In the genomic region with DNA sequence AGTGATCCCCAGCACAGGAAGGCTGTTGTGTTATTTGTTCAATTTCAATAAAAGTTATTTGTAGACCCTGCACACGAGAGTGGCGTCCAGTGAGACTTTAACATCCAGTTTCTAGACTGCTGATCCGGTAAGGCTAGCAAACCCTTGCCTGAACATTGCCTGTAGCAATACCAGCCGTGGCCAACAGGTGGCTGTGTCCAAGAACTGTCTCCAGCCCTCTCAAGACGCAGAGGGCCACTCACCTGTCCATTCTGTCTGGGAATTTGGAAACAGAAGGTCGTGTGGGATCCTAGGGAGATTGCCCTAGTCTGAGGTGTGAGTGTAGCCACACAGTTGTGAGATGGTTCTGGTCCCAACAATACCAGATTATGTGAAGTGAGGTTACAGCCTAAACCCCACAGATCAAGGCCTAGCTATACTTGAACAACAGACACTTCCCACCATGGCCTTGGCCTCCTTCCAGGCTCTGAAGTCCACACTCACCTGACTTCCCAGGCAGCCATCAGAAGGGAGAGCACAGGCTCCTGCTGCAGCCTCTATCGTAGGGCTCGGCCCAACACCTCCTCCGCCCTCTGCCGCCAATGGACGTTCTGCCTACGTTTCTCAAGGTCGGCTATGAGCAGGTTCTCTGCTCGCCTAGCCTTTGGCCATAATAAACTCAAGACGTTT, we compare ENCODE assay signal across 8 mouse cellular contexts. TPM values are rescaled to one million over a fixed set of nuclear protein-coding genes. Genes with fewer than 3 reads are reported as not detected.
DNase-seq lines count a peak whose midpoint lies in the region; ATAC-seq and TF ChIP-seq lines count a peak whose summit lies in the region.

No protein-coding gene starts in this region.

- peak; percentile 66 for TF ChIP-seq CTCF in bone marrow macrophage, adult 2 months (IDR thresholded peaks at IDR 0.05; ENCODE audit: low read depth, low read length)

- intact Hi-C loops in left cerebral cortex, postnatal 25 days (cut with DNase I): no loop called here

- H3K27ac ChIP-seq in forebrain, embryonic 10.5 days: peak overlapping the region; percentile 65; the same call in 1 of the 2 replicates
- no peak overlapping the region for H3K27ac ChIP-seq in forebrain, embryonic 12.5 days
- H3K27ac ChIP-seq in bone marrow macrophage, adult 2 months (ENCODE audit: insufficient read depth, low read depth, low read length): peak overlapping the region; percentile 35; the same call in 1 of the 2 replicates

- H3K4me2 ChIP-seq in forebrain, embryonic 12.5 days: no peak overlapping the region

- H3K4me1 ChIP-seq in forebrain, embryonic 10.5 days: peaks cover 82% of the 10 kb centered on the region
- H3K4me1 ChIP-seq in forebrain, embryonic 12.5 days: peaks cover 52% of the 10 kb centered on the region
- peaks cover 43% of the 10 kb centered on the region for H3K4me1 ChIP-seq in bone marrow macrophage, adult 2 months (ENCODE audit: control insufficient read depth, insufficient read depth, low read length)
- H3K4me1 ChIP-seq in megakaryocyte, embryonic 14.5 days: peaks cover 88% of the 10 kb centered on the region

- no peak for ATAC-seq in forebrain, embryonic 12.5 days (ENCODE audit: low FRiP score)
- ATAC-seq in erythroblast, adult 5-6 weeks (replicated peaks; ENCODE audit: low FRiP score, poor library complexity, severe bottlenecking): peak; percentile 45

- no peaks in the 10 kb centered on the region for H3K27me3 ChIP-seq in forebrain, embryonic 10.5 days (ENCODE audit: poor library complexity, severe bottlenecking)
- H3K27me3 ChIP-seq in forebrain, embryonic 12.5 days: no peaks in the 10 kb centered on the region
- no peaks in the 10 kb centered on the region for H3K27me3 ChIP-seq in megakaryocyte, embryonic 14.5 days (replicated peaks)

- H3K36me3 ChIP-seq in forebrain, embryonic 10.5 days (replicated peaks): peaks cover 53% of the 10 kb centered on the region
- H3K36me3 ChIP-seq in forebrain, embryonic 12.5 days (replicated peaks): peaks cover 45% of the 10 kb centered on the region
- H3K36me3 ChIP-seq in megakaryocyte, embryonic 14.5 days (replicated peaks; ENCODE audit: low read length): peaks cover 47% of the 10 kb centered on the region

- no peak overlapping the region for H3K9ac ChIP-seq in forebrain, embryonic 12.5 days

- WGBS in forebrain, embryonic 10.5 days: 61% methylated on average over 15 of the region's 15 CpGs
- 61% methylated on average over 15 of the region's 15 CpGs for WGBS in forebrain, embryonic 12.5 days

- H3K4me3 ChIP-seq in forebrain, embryonic 10.5 days: peak overlapping the region; percentile 93; the same call in 1 of the 2 replicates
- no peak overlapping the region for H3K4me3 ChIP-seq in forebrain, embryonic 12.5 days (replicated peaks)
- H3K4me3 ChIP-seq in bone marrow macrophage, adult 2 months (ENCODE audit: insufficient read depth, low read length): no peak overlapping the region
- H3K4me3 ChIP-seq in megakaryocyte, embryonic 14.5 days (replicated peaks): peak overlapping the region; percentile 40

- peak; percentile 80 for DNase-seq in forebrain, embryonic 10.5 days (ENCODE audit: extremely low spot score, low spot score)
- DNase-seq in heart, postnatal 4 days: peak; percentile 92
- DNase-seq in left cerebral cortex, postnatal 25 days (ENCODE audit: low spot score in 2 of 2): peak; percentile 71 to 76
- peak; percentile 81 to 87 for DNase-seq in spleen, postnatal 14 days (ENCODE audit: low spot score in 2 of 2)

- no peak for TF ChIP-seq POLR2A in bone marrow macrophage, adult 2 months (IDR thresholded peaks at IDR 0.05; ENCODE audit: borderline replicate concordance, low read depth, low read length)

- H3K9me3 ChIP-seq in forebrain, embryonic 10.5 days: no peaks in the 10 kb centered on the region
- no peaks in the 10 kb centered on the region for H3K9me3 ChIP-seq in forebrain, embryonic 12.5 days
- no peaks in the 10 kb centered on the region for H3K9me3 ChIP-seq in megakaryocyte, embryonic 14.5 days

RNA-seq across cellular contexts. Expression of gene Hyal2, which starts 1.6 kb away (rescaled TPM):
- polyA plus RNA-seq in forebrain, embryonic 10.5 days (2016; fragmentation: Nextera tagmentation; extraction: Ambion mirVana): 147 TPM in 2 replicates
- polyA plus RNA-seq in forebrain, embryonic 12.5 days (2016; fragmentation: Nextera tagmentation; extraction: Ambion mirVana): 108 and 110 TPM in 2 replicates
- polyA plus RNA-seq in bone marrow macrophage, adult 2 months (2012; ENCODE audit: insufficient read depth, insufficient read length, missing spikeins): 8.8 and 10.3 TPM in 2 replicates
- total RNA-seq in erythroblast, adult 5-6 weeks (2015; ENCODE audit: low replicate concordance): 1.9 and 2.7 TPM in 2 replicates
- total RNA-seq in erythroblast, adult 5-6 weeks (2017; ENCODE audit: low replicate concordance): 3.9 and 4.9 TPM in 2 replicates
- 10 to 100 TPM; 43.4 to 49.7 TPM for total RNA-seq in heart, postnatal 4 days (2021)
- 10 to 100 TPM in 1 of 2 experiments, 1 to 10 TPM in 1; 9.3 to 10.1 TPM for total RNA-seq in left cerebral cortex, postnatal 25 days (2021)
- 10.8 and 11.8 TPM in 2 replicates for polyA plus RNA-seq in megakaryocyte, embryonic 14.5 days (2012; ENCODE audit: insufficient read depth, low replicate concordance)

RNA-seq across cellular contexts. Expression of gene Tusc2, which starts 3.1 kb away (rescaled TPM):
- 73.3 and 74.1 TPM in 2 replicates for polyA plus RNA-seq in forebrain, embryonic 10.5 days (2016; fragmentation: Nextera tagmentation; extraction: Ambion mirVana)
- polyA plus RNA-seq in forebrain, embryonic 12.5 days (2016; fragmentation: Nextera tagmentation; extraction: Ambion mirVana): 77.2 and 79.9 TPM in 2 replicates
- polyA plus RNA-seq in bone marrow macrophage, adult 2 months (2012; ENCODE audit: insufficient read depth, insufficient read length, missing spikeins): 23.0 and 23.6 TPM in 2 replicates
- total RNA-seq in erythroblast, adult 5-6 weeks (2015; ENCODE audit: low replicate concordance): 6.7 and 8.3 TPM in 2 replicates
- 4.7 and 5.3 TPM in 2 replicates for total RNA-seq in erythroblast, adult 5-6 weeks (2017; ENCODE audit: low replicate concordance)
- total RNA-seq in heart, postnatal 4 days (2021): 10 to 100 TPM; 22.3 to 24.0 TPM
- 10 to 100 TPM; 86.5 to 94.7 TPM for total RNA-seq in left cerebral cortex, postnatal 25 days (2021)
- 23.3 and 103 TPM in 2 replicates for polyA plus RNA-seq in megakaryocyte, embryonic 14.5 days (2012; ENCODE audit: insufficient read depth, low replicate concordance)

RNA-seq across cellular contexts. Expression of gene Hyal1, which starts 10.6 kb away (rescaled TPM):
- 6.8 and 7.4 TPM in 2 replicates for polyA plus RNA-seq in forebrain, embryonic 10.5 days (2016; fragmentation: Nextera tagmentation; extraction: Ambion mirVana)
- polyA plus RNA-seq in forebrain, embryonic 12.5 days (2016; fragmentation: Nextera tagmentation; extraction: Ambion mirVana): 6.9 and 8.4 TPM in 2 replicates
- 2.3 and 4.7 TPM in 2 replicates for polyA plus RNA-seq in bone marrow macrophage, adult 2 months (2012; ENCODE audit: insufficient read depth, insufficient read length, missing spikeins)
- total RNA-seq in erythroblast, adult 5-6 weeks (2015; ENCODE audit: low replicate concordance): 2.7 and 9.8 TPM in 2 replicates
- total RNA-seq in erythroblast, adult 5-6 weeks (2017; ENCODE audit: low replicate concordance): 4.2 and 7.4 TPM in 2 replicates
- 1 to 10 TPM; 3.4 to 4.7 TPM for total RNA-seq in heart, postnatal 4 days (2021)
- 1 to 10 TPM; 5.0 to 7.4 TPM for total RNA-seq in left cerebral cortex, postnatal 25 days (2021)
- polyA plus RNA-seq in megakaryocyte, embryonic 14.5 days (2012; ENCODE audit: insufficient read depth, low replicate concordance): 1.6 and 2.6 TPM in 2 replicates

RNA-seq across cellular contexts. Expression of gene Naa80, which starts 12.5 kb away (rescaled TPM):
- 13.9 and 17.9 TPM in 2 replicates for polyA plus RNA-seq in forebrain, embryonic 10.5 days (2016; fragmentation: Nextera tagmentation; extraction: Ambion mirVana)
- polyA plus RNA-seq in forebrain, embryonic 12.5 days (2016; fragmentation: Nextera tagmentation; extraction: Ambion mirVana): 13.7 and 14.2 TPM in 2 replicates
- polyA plus RNA-seq in bone marrow macrophage, adult 2 months (2012; ENCODE audit: insufficient read depth, insufficient read length, missing spikeins): 16.9 and 21.1 TPM in 2 replicates
- 13.4 and 20.2 TPM in 2 replicates for total RNA-seq in erythroblast, adult 5-6 weeks (2015; ENCODE audit: low replicate concordance)
- total RNA-seq in erythroblast, adult 5-6 weeks (2017; ENCODE audit: low replicate concordance): 9.5 and 17.9 TPM in 2 replicates
- total RNA-seq in heart, postnatal 4 days (2021): 10 to 100 TPM; 12.2 to 12.4 TPM
- 10 to 100 TPM; 10.8 to 11.3 TPM for total RNA-seq in left cerebral cortex, postnatal 25 days (2021)
- 63.3 and 72.4 TPM in 2 replicates for polyA plus RNA-seq in megakaryocyte, embryonic 14.5 days (2012; ENCODE audit: insufficient read depth, low replicate concordance)

RNA-seq across cellular contexts. Expression of gene Hyal3, which starts 14.4 kb away (rescaled TPM):
- 0.42 and 0.47 TPM in 2 replicates for polyA plus RNA-seq in forebrain, embryonic 10.5 days (2016; fragmentation: Nextera tagmentation; extraction: Ambion mirVana)
- 0.80 and 1.2 TPM in 2 replicates for polyA plus RNA-seq in forebrain, embryonic 12.5 days (2016; fragmentation: Nextera tagmentation; extraction: Ambion mirVana)
- 0.29 and 0.59 TPM in 2 replicates for polyA plus RNA-seq in bone marrow macrophage, adult 2 months (2012; ENCODE audit: insufficient read depth, insufficient read length, missing spikeins)
- total RNA-seq in erythroblast, adult 5-6 weeks (2015; ENCODE audit: low replicate concordance): 2.3 and 2.9 TPM in 2 replicates
- 1.1 and 1.4 TPM in 2 replicates for total RNA-seq in erythroblast, adult 5-6 weeks (2017; ENCODE audit: low replicate concordance)
- 1 to 10 TPM in 1 of 2 experiments, under 1 TPM in 1; 0.74 to 1.1 TPM for total RNA-seq in heart, postnatal 4 days (2021)
- 1 to 10 TPM in 1 of 2 experiments, under 1 TPM in 1; 0.96 to 1.1 TPM for total RNA-seq in left cerebral cortex, postnatal 25 days (2021)
- 0.31 TPM in 1 of 2 replicates, not detected in the other for polyA plus RNA-seq in megakaryocyte, embryonic 14.5 days (2012; ENCODE audit: insufficient read depth, low replicate concordance)

Comparison
In these comparisons a context has a peak if more than half of its experiments do, and no peak if none do; other contexts are left out.
1. H3K4me3 ChIP-seq: peak in forebrain, embryonic 10.5 days (single experiment) and megakaryocyte, embryonic 14.5 days (single experiment); none in forebrain, embryonic 12.5 days (single experiment) and bone marrow macrophage, adult 2 months (single experiment).
2. Peak in every context shown above with its lines, with median percentiles within 50 percentile points of each other: DNase-seq.